Mouse (Mus musculus) heart, postnatal 0 days (tissue): Measurements from ENCODE around the gene Zscan2. TPM values are rescaled to one million over a fixed set of nuclear protein-coding genes. Genes with fewer than 3 reads are reported as not detected.

Experiments
- ATAC-seq: fragments of 200-750 bp; cut with Nextera tagmentation; 2 replicates; pipeline ENCODE4 v1.8.0; 2017; ENCODE audit warnings: low read depth, moderate number of reproducible peaks, moderate library complexity; ENCODE audit not compliant: insufficient read depth
- DNase-seq: peaks from one replicate; pipeline ENCODE4 v3.0.0-alpha.2; 2016; ENCODE audit warnings: low spot score
- H3K27ac ChIP-seq: fragments of 300-500 bp; sonication (generic); 2 replicates; pipeline ENCODE4 v1.5.1; 2014; ENCODE audit warnings: low read depth, mild to moderate bottlenecking
- H3K27me3 ChIP-seq: fragments of 300-500 bp; sonication (generic); 2 replicates; pipeline ENCODE4 v1.6.1; 2014; ENCODE audit warnings: low read length, mixed read lengths; ENCODE audit not compliant: control insufficient read depth, insufficient read depth
- H3K36me3 ChIP-seq: fragments of 300-500 bp; sonication (generic); replicated peaks from 2 replicates; pipeline ENCODE4 v1.6.1; 2014; ENCODE audit warnings: low read length, mixed read lengths; ENCODE audit not compliant: control insufficient read depth, insufficient read depth
- H3K4me1 ChIP-seq: fragments of 300-500 bp; sonication (generic); 2 replicates; pipeline ENCODE4 v1.6.1; 2014; ENCODE audit warnings: antibody characterized with exemption; ENCODE audit not compliant: control insufficient read depth, insufficient read depth
- H3K4me2 ChIP-seq: fragments of 300-500 bp; sonication (generic); 2 replicates; pipeline ENCODE4 v1.6.1; 2014; ENCODE audit warnings: low read depth, mild to moderate bottlenecking, low read length, moderate library complexity
- H3K4me3 ChIP-seq: fragments of 300-500 bp; sonication (generic); 2 replicates; pipeline ENCODE4 v1.5.1; 2014; ENCODE audit warnings: low read depth, low read length
- H3K9ac ChIP-seq: fragments of 300-500 bp; sonication (generic); replicated peaks from 2 replicates; pipeline ENCODE4 v1.6.1; 2014; ENCODE audit warnings: low read depth, low read length, mixed read lengths
- H3K9me3 ChIP-seq: fragments of 300-500 bp; sonication (generic); replicated peaks from 2 replicates; pipeline ENCODE4 v1.6.1; 2016; ENCODE audit warnings: low read length; ENCODE audit not compliant: control insufficient read depth
- CTCF ChIP-seq: IDR thresholded peaks from 2 replicates; pipeline ENCODE4 v1.5.1; 2016; ENCODE audit warnings: antibody characterized with exemption, control low read depth, low read depth
- EP300 ChIP-seq: IDR thresholded peaks from 2 replicates; pipeline ENCODE4 v1.6.1; 2016; ENCODE audit warnings: antibody characterized with exemption, low read depth
- WGBS: fragments of 180-500 bp; shearing (Covaris S2); extraction: QIAGEN DNeasy Blood & Tissue Kit; methylation state at CpG from one replicate; pipeline ENCODE4 v1.1.7; 2014; 5-methylcytosine and 5-hydroxymethylcytosine counted together
- polyA plus RNA-seq: library from polyadenylated mRNA; unstranded; fragments of >200 nt; fragmentation: Nextera tagmentation; extraction: Ambion mirVana; gene quantifications from 2 replicates; pipeline ENCODE4 v1.2.1, GENCODE M21; 2015
- total RNA-seq: library from RNA; depleted of rRNA; stranded (reverse); fragments of >200 nt; gene quantifications from 2 replicates; pipeline ENCODE4 v1.2.3, GENCODE M21; 2014; ENCODE audit warnings: low replicate concordance

The Zscan2 gene
- total and polyA plus RNA-seq, 2 experiments from 2014 or later, result 1.3 to 3.7 TPM

DNA sequence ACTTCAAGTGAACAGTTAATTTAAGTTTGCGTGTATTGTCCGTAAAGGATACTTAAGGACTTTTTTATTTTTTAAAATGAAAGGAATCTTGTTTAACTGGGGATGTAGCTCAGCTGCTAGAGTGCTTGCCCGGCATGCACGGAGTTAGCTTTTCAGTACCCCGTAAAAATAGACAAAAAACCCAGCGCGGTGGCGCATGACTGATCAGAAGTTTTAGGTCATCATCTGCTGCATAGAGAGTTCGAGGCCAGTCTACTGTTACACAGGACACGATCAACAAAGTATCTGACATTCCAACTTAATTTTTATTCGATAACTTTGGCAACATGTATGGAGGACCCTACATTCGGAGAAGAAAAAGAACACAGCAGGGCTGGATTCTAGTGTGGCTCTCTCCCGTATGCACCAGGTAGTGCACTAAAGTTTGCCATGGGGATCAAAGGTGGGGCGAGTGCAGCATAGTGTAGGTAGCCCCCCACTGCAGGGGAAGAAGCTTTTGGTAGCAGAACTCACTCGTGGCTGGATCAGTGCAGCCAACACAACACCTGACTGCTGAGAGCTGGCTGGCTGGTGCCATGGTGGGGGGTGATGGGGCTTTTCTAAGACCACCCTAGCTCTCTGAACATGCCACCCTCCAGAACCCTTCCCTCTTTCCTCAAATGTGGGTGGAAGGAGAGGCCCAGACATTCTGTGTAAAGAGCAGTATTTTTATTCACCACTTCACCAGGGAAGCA is 41.0 kb downstream of the Zscan2 start:
- Histone ChIP-seq H3K9ac (peak overlapping the region; percentile 53), H3K9me3 (no peaks in the 10 kb centered on the region), H3K4me3 (peak overlapping the region; percentile 75), H3K4me1 (peaks cover 18% of the 10 kb centered on the region), H3K4me2 (peak overlapping the region; percentile 80), H3K27ac (peak overlapping the region; percentile 84), H3K27me3 (no peaks in the 10 kb centered on the region), H3K36me3 (peaks cover 10% of the 10 kb centered on the region)
- 26% methylated on average over 15 of the region's 15 CpGs for WGBS
- no peak for TF ChIP-seq CTCF
- TF ChIP-seq EP300, result no peak; the same call in 1 of the 2 replicates
- DNase-seq (no peak), ATAC-seq (no peak)

- Histone ChIP-seq H3K4me3 (no peak overlapping the region; the same call in 1 of the 2 replicates), H3K27ac (no peak overlapping the region)
These were observed 43.1 kb downstream of the Zscan2 start for GRCm38 (mm10) chr7:80903625-80904422.

DNA sequence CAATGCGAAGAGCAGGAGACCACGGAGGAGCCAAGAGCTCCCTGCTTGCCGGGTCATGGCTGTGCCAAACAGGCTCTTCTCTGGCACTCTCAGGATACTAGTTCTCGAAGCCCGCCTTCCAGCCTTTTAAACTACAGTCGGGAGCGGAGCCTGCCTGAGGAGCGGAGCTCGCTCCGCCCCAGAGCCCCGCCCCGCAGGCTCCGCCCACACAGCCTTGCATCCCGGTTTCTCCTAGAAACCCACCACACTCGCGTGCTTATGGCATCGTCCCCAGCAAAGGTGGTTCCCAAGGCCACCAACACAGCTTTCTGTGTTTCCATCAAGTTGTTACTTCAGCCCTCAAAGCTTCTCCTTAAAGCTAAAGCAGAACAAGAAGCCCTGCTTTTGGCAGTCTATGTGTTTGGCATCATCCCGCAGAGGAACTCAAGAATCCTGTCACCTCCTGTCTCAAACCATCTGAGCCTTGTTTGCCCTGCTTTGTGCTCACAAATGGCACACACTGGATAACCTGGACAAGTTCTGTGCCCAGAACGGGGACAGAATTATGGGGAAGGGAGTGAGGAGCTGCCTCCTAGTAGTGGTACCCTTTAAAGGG is 44.3 kb downstream of the Zscan2 start, which contains the start of gene Nmb:
Gene Nmb (minus strand): TSS at position 156 of the 595 bp plus-strand sequence.
- no peaks in the 10 kb centered on the region for H3K9me3 ChIP-seq
- ATAC-seq, result peak; percentile 49
- H3K36me3 ChIP-seq, result no peaks in the 10 kb centered on the region
- DNase-seq, result peak; percentile 61
- H3K4me1 ChIP-seq, result peaks cover 18% of the 10 kb centered on the region
- peak within 1 kb of the TSS; percentile 51 for H3K4me3 ChIP-seq
- TF ChIP-seq CTCF (no peak), EP300 (no peak)
- WGBS, result 3% methylated on average over 19 of the region's 19 CpGs
- peak within 1 kb of the TSS; percentile 82 for H3K4me2 ChIP-seq
- peak within 1 kb of the TSS; percentile 51; the same call in 1 of the 2 replicates for H3K9ac ChIP-seq
- no peaks in the 10 kb centered on the region for H3K27me3 ChIP-seq
- no peak within 1 kb of the TSS for H3K27ac ChIP-seq

More at GRCm38 (mm10) chr7:80903625-80904422, 43.1 kb downstream of the Zscan2 start:
- H3K27me3 ChIP-seq, result no peaks in the 10 kb centered on the region
- no peak for ATAC-seq
- H3K9ac ChIP-seq, result no peak overlapping the region
- no peaks in the 10 kb centered on the region for H3K36me3 ChIP-seq
- peaks cover 18% of the 10 kb centered on the region for H3K4me1 ChIP-seq
- WGBS, result 88% methylated on average over 11 of the region's 11 CpGs
- DNase-seq, result no peak
- H3K9me3 ChIP-seq, result no peaks in the 10 kb centered on the region
- TF ChIP-seq CTCF (no peak), EP300 (no peak)
- H3K4me2 ChIP-seq, result peak overlapping the region; percentile 82; the same call in 1 of the 2 replicates

GRCm38 (mm10) chr7:80911053-80911452 is 50.3 kb downstream of the Zscan2 start:
- DNase-seq (no peak), ATAC-seq (no peak)
- H3K27me3 ChIP-seq, result no peaks in the 10 kb centered on the region
- no peak overlapping the region for H3K9ac ChIP-seq
- no peak overlapping the region for H3K4me2 ChIP-seq
- no peaks in the 10 kb centered on the region for H3K4me1 ChIP-seq
- H3K4me3 ChIP-seq, result no peak overlapping the region
- 79% methylated on average over 7 of the region's 7 CpGs for WGBS
- peaks cover 41% of the 10 kb centered on the region for H3K36me3 ChIP-seq
- no peaks in the 10 kb centered on the region for H3K9me3 ChIP-seq
- TF ChIP-seq EP300, result no peak
- no peak for TF ChIP-seq CTCF
- no peak overlapping the region for H3K27ac ChIP-seq

GRCm38 (mm10) chr7:80912496-80912895 is 51.8 kb downstream of the Zscan2 start:
- Histone ChIP-seq H3K9ac (no peak overlapping the region), H3K4me1 (no peaks in the 10 kb centered on the region), H3K27me3 (no peaks in the 10 kb centered on the region), H3K27ac (no peak overlapping the region), H3K4me3 (no peak overlapping the region), H3K4me2 (no peak overlapping the region), H3K9me3 (no peaks in the 10 kb centered on the region), H3K36me3 (peaks cover 55% of the 10 kb centered on the region)
- no peak for ATAC-seq
- 79% methylated on average over 8 of the region's 8 CpGs for WGBS
- no peak for DNase-seq
- no peak for TF ChIP-seq CTCF
- TF ChIP-seq EP300, result no peak
